Mouse (Mus musculus) urinary bladder, adult 18-20 months (tissue): ENCODE data around the gene Cflar.

ENCODE experiments used
- DNase-seq, 2 experiments: peaks; one replicate each; pipeline ENCODE4 v3.0.0; 2022; ENCODE audit warnings: low spot score in 2 of 2, mixed read lengths in 2 of 2

Gene Cflar

DNA sequence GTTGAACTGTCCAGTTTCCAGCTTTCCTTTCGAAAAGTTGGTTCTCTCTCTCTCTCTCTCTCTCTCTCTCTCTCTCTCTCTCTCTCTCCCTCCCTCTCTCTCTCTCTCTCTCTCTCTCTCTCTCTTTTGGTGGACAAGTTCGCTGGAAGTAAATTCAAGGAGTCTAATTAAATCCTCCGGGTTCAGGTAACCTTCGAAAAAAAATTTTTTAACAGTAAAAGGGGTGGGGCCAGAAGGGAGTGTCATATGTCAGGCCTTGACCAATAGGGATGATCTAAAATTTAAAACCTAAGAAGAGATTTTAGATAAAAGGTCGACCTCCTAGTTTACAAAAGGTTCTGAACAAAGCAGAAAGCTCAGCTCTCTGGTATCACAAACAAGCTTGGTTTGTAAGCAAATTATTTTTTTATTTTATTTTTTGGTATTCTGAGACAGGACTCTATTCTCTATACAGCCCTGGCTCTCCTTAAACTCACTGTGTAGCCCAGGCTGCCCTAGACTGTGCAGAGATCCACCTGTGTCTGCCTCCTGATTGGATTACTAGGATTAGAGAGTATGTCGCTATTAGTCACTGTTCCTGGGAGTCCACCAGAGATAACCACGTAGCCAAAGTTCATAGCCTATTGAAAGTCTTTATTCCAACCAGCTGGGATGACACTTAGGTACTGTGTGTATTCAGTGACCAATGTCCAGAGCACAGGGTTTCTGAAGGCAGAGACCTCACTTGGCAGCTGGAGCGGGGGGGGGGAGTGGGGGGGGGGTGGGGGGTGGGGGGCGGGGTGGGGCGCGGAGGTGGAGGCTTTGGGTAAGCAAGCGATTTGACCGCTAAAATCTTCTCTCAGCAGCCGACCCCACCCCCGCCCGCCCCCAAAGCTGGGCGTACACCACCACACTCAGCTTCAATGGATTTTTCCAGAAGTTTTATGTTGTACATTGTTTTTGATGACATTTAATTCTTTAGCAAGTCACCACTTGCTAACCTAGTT, 1.1 kb downstream of the Cflar start:
- no peak for DNase-seq

DNA sequence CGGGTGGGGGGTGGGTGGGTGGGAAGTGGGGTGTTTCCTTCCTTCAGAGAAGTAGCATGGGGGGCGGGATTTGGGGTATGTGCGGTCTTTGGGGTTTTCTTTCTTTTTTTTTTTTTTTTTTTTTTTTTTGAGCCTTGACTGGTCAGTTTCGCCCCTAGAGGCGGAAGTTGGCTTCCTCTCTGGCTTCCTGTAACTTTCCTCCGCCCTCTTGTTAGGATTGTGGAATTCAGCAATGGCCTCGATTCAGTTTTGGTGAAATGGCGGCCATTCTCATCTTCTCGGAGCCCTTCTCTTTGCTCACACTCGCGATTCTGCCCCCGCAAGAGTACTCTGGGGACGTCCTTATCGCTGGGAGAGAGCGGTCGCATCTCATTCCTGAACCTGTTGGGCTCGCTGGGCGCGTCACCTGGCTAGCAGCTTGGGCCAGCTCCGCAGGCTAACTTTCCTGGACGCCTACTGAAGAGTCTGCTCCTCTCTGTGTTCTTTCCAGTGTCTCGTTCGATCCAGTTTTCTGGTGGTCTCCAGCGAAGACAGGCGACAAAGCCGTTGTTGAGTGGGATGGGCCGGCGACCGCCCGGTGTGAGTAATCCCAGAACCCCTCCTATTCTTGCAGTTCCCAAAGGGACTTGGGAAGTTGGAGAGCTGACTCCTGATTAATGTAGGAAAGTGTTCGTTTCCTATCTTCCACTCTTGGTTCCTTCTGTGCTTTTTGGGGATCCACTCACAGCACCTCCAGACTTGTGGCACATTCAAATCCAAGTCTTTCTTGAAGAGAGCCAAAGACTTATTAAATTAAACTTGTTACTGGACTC, 2.0 kb downstream of the Cflar start:
- DNase-seq, result peak; percentile 55 to 61

DNA sequence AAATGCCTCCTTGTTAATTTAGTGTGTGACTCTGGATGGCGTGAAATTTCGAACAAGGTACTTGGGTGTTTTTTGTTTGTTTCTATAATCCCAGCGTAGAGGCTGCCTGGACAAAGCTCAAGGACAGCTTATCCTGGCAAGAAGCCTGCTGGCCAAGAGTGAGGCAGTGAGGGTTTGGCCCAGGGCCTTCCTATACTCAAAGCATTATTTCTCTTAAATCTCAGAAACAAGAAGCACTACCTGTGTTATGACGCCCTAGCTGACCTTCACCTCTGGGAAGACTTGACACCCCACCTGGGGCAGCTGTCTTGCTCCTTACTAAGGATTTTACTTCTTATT, 2.6 kb downstream of the Cflar start:
- no peak for DNase-seq

DNA sequence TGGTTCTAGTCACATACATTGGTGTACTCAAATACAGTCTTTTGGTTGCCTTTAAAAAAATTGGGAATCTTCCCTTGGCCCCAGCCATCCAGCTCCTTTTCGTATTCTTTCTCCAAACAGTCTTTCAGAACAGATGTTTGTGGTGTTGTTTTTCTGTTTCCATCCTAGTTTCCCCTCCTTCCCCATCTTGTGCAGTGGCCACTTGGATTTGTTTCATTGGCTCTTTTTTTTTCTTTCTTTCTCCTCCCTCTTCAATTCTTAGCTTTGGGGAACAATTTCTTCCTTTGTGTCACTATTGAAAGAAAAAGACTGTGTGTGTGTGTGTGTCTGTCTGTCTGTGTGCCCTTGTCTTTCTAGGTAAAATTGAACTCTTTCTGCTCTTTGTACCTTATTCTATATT, 3.1 kb downstream of the Cflar start:
- DNase-seq, result no peak

DNA sequence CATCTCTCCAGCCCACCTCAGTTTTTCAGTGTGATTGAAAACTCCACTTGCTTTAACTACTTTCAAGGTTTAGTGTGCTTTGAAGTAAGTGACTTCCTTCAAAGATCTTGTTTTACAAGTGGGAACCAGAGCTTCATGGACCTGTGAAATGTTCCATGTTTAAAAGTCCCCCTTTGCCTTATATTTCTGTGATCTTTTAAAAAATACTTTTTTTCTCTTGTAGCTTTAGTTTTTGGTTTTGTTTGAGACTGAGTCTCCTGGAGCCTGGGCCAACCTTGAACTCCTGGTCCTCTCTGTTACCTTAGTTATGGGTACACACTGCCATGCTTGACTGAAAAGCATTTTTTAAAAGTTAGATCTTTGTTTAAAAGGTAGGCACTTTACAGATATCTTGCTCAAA, 4.2 kb downstream of the Cflar start:
- no peak for DNase-seq

DNA sequence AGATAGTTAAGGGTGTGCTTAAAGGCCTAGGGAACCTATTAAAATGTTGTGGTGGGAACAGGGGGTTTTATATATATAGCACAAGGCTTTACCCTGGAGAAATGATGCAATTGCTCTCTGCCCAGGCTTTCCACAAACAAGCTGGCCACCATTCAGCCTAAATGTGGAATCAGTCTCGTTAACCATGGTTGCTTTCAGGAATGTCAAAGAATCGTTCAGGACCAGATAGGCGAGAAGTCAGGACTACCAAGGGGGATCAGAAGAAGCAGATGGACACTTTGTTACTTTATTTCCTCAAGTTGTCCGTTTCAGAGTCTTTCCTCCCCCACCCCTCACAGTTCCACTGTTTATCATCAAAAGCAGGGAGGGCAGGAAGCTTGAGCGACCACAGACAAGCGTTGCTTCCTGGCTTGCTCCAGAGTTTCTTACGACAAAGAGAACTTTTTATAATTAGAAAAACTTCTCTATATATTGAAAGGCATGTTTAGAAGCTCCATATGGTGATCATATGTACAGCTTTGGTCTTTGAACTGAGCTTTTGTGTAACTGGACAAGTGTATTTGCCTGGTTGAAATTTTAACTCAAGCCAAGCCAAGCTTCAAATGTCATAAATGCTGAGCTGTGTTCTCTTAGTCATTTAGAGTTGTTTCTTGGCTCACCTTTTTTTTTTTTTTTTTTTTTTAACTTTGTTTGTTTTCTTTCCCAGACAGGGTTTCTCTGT, 5.0 kb downstream of the Cflar start:
- no peak for DNase-seq

DNA sequence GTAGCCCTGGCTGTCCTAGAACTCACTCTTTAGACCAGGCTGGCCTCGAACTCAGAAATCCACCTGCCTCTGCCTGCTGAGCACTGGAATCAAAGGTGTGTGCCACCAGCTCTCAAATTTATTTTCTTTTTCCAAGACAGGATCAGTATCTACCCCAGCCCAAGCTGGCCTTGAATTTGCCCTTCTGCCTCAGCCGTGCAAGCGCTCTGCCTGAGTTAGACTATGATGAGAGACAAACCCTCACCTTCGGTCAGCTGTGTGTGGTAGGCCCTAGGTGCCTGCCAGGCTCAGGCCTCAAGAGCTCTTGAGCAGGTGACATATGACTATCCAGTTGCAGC, 5.5 kb downstream of the Cflar start:
- no peak for DNase-seq

DNA sequence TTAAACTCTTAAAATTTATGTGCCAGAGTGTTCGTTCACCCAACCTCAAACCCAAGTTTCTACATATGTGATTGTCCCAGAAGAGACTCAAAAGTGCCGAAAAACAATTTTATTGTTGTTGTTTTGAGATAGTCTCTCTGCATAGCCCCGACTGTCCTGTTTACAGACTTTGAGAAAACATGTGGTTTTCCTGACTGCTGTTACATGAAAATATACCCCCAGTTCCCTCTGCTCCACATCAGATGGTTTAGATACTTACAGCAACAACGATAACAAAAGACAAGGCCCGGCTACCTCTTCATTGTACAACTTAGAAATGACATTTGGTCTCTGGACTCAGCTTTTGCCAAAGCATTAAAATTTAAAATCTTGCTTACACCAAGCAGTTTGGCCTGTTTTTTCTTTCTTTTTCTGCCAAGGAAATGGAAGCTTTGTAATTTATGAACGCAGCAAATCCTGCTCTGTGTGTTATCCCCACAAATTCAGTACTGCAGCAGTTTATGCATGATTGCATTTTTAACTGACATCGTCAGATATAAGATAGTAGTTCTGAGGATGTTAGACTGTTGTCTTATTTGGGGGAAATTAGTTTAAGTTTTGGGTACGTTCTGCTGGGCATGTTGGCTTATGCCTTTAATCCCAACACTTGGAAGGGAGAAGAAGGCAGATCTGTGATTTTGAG, 6.4 kb downstream of the Cflar start:
- DNase-seq, result no peak

DNA sequence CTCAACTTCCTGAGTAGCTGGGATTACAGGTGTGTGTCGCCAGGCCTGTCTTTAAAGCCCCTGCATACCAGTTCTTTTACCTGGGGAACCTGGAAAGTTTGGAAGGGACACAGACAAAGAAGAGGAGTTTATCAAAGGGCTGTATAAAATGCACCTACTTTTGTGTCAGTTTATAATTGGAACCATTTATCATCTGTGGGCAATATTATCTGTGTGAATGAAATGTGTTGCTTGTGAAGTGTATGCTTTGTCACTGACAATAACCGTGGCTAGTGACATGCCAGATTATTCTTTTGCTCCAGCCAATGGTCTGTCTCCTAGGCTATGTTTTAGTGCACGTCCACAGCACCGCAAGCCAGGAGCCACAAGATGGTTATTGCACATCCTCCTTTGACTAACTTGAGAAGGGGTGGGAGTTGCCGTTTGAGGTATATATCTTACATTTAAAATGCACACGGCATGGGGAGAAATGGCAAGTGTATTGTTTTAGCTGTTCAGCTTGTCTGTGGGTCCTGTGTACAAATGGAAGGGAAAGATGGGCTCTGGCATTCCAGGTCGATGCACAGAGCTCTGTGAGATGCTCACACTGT, 8.1 kb downstream of the Cflar start:
- DNase-seq, result no peak

DNA sequence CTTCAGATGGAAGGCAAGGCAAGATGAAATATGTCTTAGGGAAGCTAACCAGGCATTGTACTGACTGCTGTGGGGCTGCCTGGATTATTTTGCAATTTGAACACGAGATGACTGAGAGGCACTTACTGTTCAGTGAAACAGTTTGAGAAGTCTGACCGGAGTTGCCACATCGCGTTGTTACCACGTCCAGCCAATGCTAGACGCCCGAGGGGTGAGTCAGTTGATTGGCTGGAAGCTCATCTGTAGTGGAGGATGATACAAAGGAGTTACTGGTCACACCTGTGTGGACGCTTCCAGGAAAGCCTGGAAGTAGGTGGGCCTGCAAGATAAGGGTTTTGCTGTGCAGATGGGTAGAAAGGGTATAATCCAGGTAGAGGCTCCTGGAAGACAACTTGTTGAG, 8.8 kb downstream of the Cflar start:
- no peak for DNase-seq

DNA sequence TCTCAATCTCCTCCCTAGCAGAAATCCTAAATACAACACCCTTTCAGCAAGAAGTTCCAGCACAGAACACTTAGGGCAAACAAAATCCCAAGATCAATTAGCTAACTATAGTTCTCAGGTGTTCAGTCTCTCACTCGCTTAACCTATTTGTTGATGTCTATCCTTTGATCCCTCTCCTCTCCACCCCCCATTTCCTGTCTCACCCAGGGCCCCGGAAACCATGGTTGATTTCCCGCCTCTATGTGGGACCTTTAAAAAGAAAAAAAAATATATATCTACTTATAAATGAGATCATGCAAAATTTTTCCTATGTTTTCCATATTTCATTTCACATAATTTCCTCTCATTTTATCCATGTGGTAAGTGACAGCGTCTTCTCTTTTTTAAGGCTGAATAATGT, 9.7 kb downstream of the Cflar start:
- DNase-seq, result no peak

DNA sequence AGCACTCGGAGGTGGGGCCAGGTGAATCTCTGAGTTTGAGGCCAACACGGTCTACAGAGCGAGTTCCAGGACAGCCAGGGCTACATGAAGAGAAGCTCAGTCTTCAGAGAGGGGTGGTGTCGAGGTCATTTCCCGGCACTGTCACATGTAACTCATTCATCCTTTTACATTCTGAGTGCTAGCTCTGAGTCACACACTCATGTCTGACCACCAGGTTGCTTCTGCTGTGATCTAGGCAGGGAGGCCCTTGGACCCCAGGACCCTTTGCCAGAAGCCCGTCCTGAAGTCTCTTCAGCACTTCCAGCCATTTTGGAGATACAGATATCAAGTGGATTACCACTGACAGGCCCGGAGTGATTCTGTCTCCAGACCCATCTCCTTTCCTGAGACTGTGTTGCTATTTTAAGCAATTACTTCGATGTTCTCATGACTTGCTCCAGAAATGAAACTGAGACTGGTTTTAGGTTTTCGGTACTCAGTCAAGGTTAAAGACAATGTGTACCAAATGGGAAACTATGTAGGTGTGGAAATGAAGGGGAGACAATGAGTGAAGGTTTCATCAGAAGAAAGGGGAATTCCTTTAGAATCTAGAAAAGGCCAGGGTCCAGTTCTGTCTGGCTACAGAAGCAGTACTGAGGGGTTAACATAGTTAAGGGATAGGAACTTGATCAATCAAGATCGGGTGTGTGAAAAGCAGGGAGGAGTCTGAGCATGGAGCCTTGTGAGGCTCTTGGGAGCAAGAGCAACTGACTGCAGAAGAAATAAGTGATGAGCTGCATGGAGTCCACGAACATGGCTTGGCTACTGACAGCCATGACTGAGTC, 11.0 kb downstream of the Cflar start:
- DNase-seq, result no peak

DNA sequence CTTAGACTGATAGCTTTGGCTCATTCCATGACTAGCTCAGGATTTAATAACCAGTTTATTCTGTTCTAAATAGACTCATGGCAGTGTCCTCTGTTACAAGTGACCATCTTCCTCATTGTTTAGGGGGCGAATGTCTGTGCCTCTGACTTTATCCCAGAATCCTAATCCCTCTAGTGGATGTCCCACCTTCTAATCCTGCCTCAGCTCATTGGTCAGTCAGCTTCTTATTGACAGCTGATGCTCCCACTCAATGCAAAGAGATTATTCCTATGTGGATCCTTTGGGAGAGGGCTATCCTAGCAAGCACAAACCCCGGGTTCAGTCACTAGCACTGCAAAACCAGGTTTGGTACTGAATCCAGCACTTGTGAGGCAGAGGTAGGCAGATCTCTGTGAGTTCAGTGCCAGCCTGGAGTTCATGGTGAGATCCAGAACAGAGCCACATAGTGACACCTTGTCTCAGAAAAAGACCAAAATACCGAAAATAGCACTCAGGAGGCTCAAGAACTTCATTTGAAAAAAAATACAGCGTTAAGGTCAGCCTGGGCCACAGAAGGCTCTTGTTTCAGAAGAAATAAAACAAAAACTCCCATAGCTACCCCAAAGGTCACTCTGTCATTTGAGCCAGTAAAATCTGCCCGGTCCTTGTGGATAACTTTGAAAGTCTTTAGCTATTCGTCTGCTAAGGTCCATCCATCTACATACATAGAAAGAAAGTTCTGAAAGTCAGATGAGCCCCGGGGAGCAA, 11.9 kb downstream of the Cflar start:
- no peak for DNase-seq

DNA sequence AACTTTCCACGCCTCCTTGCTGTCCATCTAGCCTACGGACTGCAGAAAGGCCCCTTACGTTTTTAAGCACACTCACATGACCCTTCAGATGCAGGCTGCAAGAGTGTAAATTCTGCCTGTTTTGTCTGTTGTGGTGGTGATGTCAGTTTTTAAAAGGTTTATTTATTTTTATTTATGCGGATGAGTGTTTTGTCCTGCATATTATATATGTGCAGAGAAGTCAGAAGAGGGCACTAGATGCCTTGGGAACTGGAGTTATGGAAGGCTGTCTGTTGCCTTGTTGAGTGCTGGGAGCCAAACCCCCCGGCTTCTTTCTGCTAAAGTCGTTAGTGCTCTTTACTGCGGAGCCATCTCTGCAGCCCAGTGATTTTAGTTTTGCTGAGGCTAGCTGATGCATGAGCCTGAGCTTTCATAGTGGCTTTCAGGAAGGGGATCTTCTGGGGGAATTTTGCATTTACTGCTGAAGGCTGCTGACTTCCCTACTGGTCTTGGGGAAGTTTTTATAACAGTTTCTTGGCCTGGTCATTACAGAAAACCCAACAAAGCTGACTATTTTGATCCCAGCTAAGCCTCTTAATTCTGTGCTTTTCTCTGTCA, 12.6 kb downstream of the Cflar start:
- DNase-seq, result no peak

DNA sequence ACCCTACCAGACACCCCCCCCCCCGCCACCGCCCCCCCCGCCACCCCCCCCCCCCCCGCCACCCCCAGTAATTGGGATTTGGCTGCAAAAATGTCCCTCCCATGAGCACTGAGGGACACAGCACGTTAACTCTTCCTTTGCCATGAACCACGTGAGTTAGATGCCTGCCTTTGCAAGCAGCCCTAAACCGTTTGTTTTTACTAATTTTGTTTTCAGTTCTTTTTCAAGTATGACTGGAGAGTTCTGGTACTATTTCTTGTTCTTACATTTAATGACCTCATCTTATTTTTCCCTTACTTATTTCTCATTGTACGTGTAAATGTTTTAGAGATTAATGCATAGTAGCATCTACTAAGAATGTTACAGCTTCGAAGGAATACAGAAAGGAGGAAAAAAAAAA, 13.2 kb downstream of the Cflar start:
- no peak for DNase-seq

DNA sequence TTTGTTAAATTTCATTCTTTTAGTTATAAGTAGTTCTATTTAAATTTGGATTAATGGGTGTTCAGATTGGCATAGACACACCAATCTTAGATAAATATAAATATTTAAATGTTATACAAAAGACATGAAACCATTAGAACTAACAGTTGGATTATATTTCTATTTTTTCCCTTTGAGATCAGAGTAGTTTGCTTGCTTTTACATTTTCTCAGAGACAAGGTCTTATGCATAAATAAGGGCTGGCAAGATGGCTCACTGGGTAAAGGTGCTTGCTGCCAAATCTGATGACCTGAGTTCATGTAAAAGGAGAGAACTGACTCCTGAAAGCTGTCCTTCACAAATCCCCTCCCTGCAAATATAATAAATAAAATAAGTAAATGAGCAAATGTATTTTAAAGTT, 13.8 kb downstream of the Cflar start:
- DNase-seq, result no peak

DNA sequence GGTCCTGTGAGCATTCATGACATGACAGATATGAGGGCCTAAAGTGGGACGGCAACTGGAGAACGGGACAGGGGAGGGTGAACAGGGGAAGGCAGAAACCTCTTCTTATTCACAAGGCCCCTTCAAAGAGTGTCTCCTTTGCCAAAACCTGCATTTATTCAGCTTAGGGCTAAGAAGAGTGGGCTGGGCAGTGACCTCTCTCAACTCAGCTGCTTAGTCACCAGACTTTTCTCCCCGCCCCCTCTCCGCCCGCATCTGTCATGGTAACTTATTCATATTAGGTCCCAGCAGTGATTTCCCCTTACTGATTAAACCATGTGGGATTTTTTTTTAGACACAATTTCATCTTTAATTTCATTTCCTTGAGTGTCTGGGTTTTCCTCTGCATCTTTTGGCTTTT, 14.5 kb downstream of the Cflar start:
- no peak for DNase-seq

DNA sequence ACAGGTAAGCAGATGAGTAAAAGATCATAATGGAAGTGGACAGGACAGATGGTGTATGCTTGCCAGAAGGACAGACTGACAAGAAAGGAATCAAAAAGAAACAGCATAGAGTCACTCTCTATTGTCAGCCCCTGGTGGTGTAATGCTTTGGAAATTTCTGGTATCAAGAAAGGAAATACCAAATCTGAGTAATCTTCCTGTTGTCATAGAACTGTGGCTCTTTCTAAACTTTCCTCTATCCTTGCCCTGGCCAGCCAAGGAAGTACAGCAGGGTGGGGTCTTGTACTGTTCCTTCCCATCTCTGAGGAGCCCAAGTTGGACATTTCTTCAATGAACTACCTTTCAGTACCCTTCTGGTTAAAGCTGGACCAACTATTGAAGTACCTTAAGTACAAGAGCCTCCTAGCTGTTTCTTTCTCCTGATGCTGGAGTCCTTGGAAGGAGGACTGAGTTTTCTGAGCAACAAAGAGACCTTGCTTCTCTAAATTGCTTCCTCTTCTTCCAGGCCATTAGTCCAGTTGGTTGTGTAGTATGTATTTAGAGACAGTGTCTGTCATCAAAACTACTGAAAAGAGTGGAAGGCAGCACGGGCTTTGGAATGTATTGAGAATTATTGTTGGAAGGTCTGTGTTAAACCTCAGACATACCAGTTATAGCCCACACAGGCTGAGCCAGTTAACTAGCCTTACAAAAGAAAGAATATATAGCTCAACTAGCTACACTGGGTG, 15.9 kb downstream of the Cflar start:
- no peak for DNase-seq
